Mouse (Mus musculus): ENCODE data around the gene Eps15l1. TPM values are rescaled to one million over a fixed set of nuclear protein-coding genes. Genes with fewer than 3 reads are reported as not detected.

The Eps15l1 gene
- polyA plus RNA-seq, 1 experiment from 2014 or later, result 52.6 TPM

- no peak for ATAC-seq (ENCODE audit: insufficient read depth, low FRiP score)
- 50% methylated on average over 5 of the region's 5 CpGs for WGBS
- Histone ChIP-seq H3K4me1 (ENCODE audit: control insufficient read depth, insufficient read depth, low read length) (no peaks in the 10 kb centered on the region), H3K9ac (ENCODE audit: low read length) (no peak overlapping the region), H3K36me3 (ENCODE audit: control insufficient read depth, insufficient read depth, low read length) (peaks cover 52% of the 10 kb centered on the region), H3K27ac (ENCODE audit: low read length) (no peak overlapping the region), H3K4me2 (ENCODE audit: low read depth, low read length) (no peak overlapping the region), H3K9me3 (replicated peaks; ENCODE audit: control insufficient read depth, low read length) (no peaks in the 10 kb centered on the region), H3K27me3 (ENCODE audit: control insufficient read depth, insufficient read depth, low read length) (no peaks in the 10 kb centered on the region), H3K4me3 (replicated peaks; ENCODE audit: low read length) (no peak overlapping the region)
These were observed 38.9 kb downstream of the Eps15l1 start for GRCm38 (mm10) chr8:72382395-72382794.

GRCm38 (mm10) chr8:72380656-72381055 lies 40.6 kb downstream of the Eps15l1 start:
- Histone ChIP-seq H3K27ac (ENCODE audit: low read length) (no peak overlapping the region), H3K9me3 (replicated peaks; ENCODE audit: control insufficient read depth, low read length) (no peaks in the 10 kb centered on the region), H3K27me3 (ENCODE audit: control insufficient read depth, insufficient read depth, low read length) (no peaks in the 10 kb centered on the region), H3K36me3 (ENCODE audit: control insufficient read depth, insufficient read depth, low read length) (peaks cover 56% of the 10 kb centered on the region), H3K4me1 (ENCODE audit: control insufficient read depth, insufficient read depth, low read length) (no peaks in the 10 kb centered on the region), H3K4me2 (ENCODE audit: low read depth, low read length) (no peak overlapping the region), H3K9ac (ENCODE audit: low read length) (no peak overlapping the region), H3K4me3 (replicated peaks; ENCODE audit: low read length) (no peak overlapping the region)
- ATAC-seq (ENCODE audit: insufficient read depth, low FRiP score), result no peak
- 83% methylated on average over 8 of the region's 8 CpGs for WGBS

DNA sequence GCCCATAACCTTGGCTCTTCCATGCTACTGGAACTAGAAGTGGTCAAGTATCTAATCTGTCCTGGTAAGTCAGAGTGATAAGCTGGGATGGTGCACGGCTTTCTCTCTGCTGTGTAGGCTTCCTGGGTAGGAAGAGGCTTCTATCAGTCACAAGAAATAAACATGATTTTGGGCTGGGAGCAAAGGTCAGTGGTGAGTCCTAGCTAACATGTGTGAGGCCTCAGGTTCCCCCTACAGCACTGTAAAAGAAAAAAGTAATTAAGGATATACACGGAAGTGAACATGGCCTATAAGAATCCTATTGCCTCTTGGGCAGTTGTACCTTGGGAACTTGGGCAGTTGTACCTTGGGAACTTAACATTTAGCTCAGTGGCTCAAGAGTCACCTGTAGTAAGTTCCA lies 44.4 kb downstream of the Eps15l1 start:
- no peak for ATAC-seq (ENCODE audit: insufficient read depth, low FRiP score)
- no peaks in the 10 kb centered on the region for H3K4me1 ChIP-seq (ENCODE audit: control insufficient read depth, insufficient read depth, low read length)
- no peak overlapping the region for H3K9ac ChIP-seq (ENCODE audit: low read length)
- no peak overlapping the region for H3K4me3 ChIP-seq (replicated peaks; ENCODE audit: low read length)
- H3K27me3 ChIP-seq (ENCODE audit: control insufficient read depth, insufficient read depth, low read length), result no peaks in the 10 kb centered on the region
- 73% methylated on average over 2 of the region's 2 CpGs for WGBS
- H3K27ac ChIP-seq (ENCODE audit: low read length), result no peak overlapping the region
- H3K9me3 ChIP-seq (replicated peaks; ENCODE audit: control insufficient read depth, low read length), result no peaks in the 10 kb centered on the region
- H3K4me2 ChIP-seq (ENCODE audit: low read depth, low read length), result no peak overlapping the region
- peaks cover 48% of the 10 kb centered on the region for H3K36me3 ChIP-seq (ENCODE audit: control insufficient read depth, insufficient read depth, low read length)

DNA sequence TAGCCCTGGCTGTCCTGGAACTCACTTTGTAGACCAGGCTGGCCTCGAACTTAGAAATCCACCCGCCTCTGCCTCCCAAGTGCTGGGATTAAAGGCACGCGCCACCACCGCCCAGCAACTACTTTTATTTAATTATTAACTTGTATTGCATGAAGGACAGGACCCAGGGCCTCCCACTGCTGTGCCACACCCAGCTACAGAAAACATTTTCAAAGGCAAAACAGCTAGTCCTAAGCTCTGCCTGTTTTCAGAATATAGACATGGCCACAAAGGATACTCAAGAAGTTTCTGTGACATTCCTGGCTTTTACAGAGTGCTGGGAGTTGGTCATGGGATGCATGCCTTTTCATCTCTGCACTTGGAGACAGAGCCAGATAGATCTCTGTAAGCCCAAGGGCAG lies 45.0 kb downstream of the Eps15l1 start:
- H3K27me3 ChIP-seq (ENCODE audit: control insufficient read depth, insufficient read depth, low read length), result no peaks in the 10 kb centered on the region
- WGBS, result 96% methylated on average over 5 of the region's 5 CpGs
- peaks cover 53% of the 10 kb centered on the region for H3K36me3 ChIP-seq (ENCODE audit: control insufficient read depth, insufficient read depth, low read length)

DNA sequence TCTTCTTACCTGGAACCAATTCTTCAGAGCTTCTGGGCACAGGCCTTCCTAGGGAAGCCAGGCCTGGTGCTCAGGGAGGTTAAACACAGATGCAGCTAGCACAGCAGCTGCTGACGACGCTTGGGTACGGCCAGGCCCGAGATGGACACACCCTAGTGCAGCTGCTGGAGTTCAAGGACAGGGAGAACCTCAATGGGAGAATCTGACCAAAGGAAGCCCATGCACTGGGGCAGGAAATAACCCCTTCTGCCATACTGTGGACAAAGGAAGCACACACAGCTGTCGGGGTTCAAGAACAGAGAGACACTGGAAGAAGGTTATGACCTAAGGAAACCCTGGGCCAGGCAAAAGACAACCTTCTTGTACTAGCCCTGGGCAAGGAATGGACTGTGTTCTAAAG lies 46.1 kb downstream of the Eps15l1 start:
- no peak overlapping the region for H3K4me2 ChIP-seq (ENCODE audit: low read depth, low read length)
- no peaks in the 10 kb centered on the region for H3K4me1 ChIP-seq (ENCODE audit: control insufficient read depth, insufficient read depth, low read length)
- no peak for ATAC-seq (ENCODE audit: insufficient read depth, low FRiP score)
- H3K9ac ChIP-seq (ENCODE audit: low read length), result no peak overlapping the region
- H3K4me3 ChIP-seq (replicated peaks; ENCODE audit: low read length), result no peak overlapping the region
- H3K27me3 ChIP-seq (ENCODE audit: control insufficient read depth, insufficient read depth, low read length), result no peaks in the 10 kb centered on the region
- no peaks in the 10 kb centered on the region for H3K9me3 ChIP-seq (replicated peaks; ENCODE audit: control insufficient read depth, low read length)
- 83% methylated on average over 5 of the region's 5 CpGs for WGBS
- no peak overlapping the region for H3K27ac ChIP-seq (ENCODE audit: low read length)
- H3K36me3 ChIP-seq (ENCODE audit: control insufficient read depth, insufficient read depth, low read length), result peaks cover 56% of the 10 kb centered on the region

More for the DNA sequence above, 45.0 kb downstream of the Eps15l1 start:
- ATAC-seq (ENCODE audit: insufficient read depth, low FRiP score), result no peak
- Histone ChIP-seq H3K27ac (ENCODE audit: low read length) (no peak overlapping the region), H3K4me1 (ENCODE audit: control insufficient read depth, insufficient read depth, low read length) (no peaks in the 10 kb centered on the region), H3K4me2 (ENCODE audit: low read depth, low read length) (no peak overlapping the region), H3K9ac (ENCODE audit: low read length) (no peak overlapping the region), H3K4me3 (replicated peaks; ENCODE audit: low read length) (no peak overlapping the region), H3K9me3 (replicated peaks; ENCODE audit: control insufficient read depth, low read length) (no peaks in the 10 kb centered on the region)

DNA sequence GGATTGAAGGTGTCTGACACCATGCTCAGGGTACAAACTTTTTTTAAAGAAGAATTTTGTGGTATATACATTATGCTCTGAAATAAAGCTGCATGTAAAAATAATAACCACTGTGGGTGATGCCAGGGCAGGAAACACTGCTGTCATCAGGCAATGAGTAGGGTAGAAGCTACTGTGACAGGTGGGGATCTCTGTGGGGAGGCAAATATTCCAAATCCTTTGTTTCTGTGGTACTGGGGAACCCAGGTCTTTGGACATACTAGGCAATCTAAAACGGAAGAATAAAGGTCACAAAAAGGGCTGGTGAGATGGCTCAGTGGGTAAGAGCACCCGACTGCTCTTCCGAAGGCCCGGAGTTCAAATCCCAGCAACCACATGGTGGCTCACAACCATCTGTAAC lies 48.9 kb downstream of the Eps15l1 start:
- Histone ChIP-seq H3K27me3 (ENCODE audit: control insufficient read depth, insufficient read depth, low read length) (no peaks in the 10 kb centered on the region), H3K9ac (ENCODE audit: low read length) (no peak overlapping the region), H3K9me3 (replicated peaks; ENCODE audit: control insufficient read depth, low read length) (no peaks in the 10 kb centered on the region), H3K4me3 (replicated peaks; ENCODE audit: low read length) (no peak overlapping the region), H3K4me2 (ENCODE audit: low read depth, low read length) (no peak overlapping the region), H3K36me3 (ENCODE audit: control insufficient read depth, insufficient read depth, low read length) (peaks cover 54% of the 10 kb centered on the region), H3K27ac (ENCODE audit: low read length) (no peak overlapping the region), H3K4me1 (ENCODE audit: control insufficient read depth, insufficient read depth, low read length) (no peaks in the 10 kb centered on the region)
- 96% methylated on average over 4 of the region's 4 CpGs for WGBS
- ATAC-seq (ENCODE audit: insufficient read depth, low FRiP score), result no peak

DNA sequence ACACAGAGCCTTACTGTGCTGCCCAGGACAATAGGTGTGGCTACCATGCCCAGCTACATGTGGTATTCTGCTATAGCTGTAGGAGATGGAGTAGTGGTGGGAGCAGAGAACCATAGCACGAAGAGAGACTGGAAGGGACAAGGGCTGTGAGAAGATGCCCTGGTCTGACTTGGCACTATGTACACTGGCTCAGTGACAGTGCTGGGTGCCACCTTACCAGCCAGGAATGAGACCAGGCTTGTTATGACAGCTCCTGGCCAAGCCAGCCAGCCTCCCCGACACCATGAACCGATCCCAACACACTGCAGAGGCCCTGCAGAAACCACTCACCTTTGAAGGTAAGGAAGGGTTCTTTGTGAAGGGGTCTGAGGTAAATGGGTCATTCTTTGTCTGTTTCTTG lies 49.9 kb downstream of the Eps15l1 start:
- WGBS, result 94% methylated on average over 3 of the region's 3 CpGs

GRCm38 (mm10) chr8:72366435-72366834 lies 54.8 kb downstream of the Eps15l1 start:
- WGBS, result 92% methylated on average over 2 of the region's 2 CpGs
- Histone ChIP-seq H3K4me3 (replicated peaks; ENCODE audit: low read length) (no peak overlapping the region), H3K4me1 (ENCODE audit: control insufficient read depth, insufficient read depth, low read length) (no peaks in the 10 kb centered on the region), H3K9ac (ENCODE audit: low read length) (no peak overlapping the region), H3K4me2 (ENCODE audit: low read depth, low read length) (no peak overlapping the region), H3K27ac (ENCODE audit: low read length) (no peak overlapping the region), H3K36me3 (ENCODE audit: control insufficient read depth, insufficient read depth, low read length) (peaks cover 38% of the 10 kb centered on the region), H3K9me3 (replicated peaks; ENCODE audit: control insufficient read depth, low read length) (no peaks in the 10 kb centered on the region), H3K27me3 (ENCODE audit: control insufficient read depth, insufficient read depth, low read length) (no peaks in the 10 kb centered on the region)
- no peak for ATAC-seq (ENCODE audit: insufficient read depth, low FRiP score)

More for the DNA sequence above, 49.9 kb downstream of the Eps15l1 start:
- Histone ChIP-seq H3K27ac (ENCODE audit: low read length) (no peak overlapping the region), H3K4me1 (ENCODE audit: control insufficient read depth, insufficient read depth, low read length) (no peaks in the 10 kb centered on the region), H3K4me3 (replicated peaks; ENCODE audit: low read length) (no peak overlapping the region), H3K4me2 (ENCODE audit: low read depth, low read length) (no peak overlapping the region), H3K27me3 (ENCODE audit: control insufficient read depth, insufficient read depth, low read length) (no peaks in the 10 kb centered on the region), H3K36me3 (ENCODE audit: control insufficient read depth, insufficient read depth, low read length) (peaks cover 48% of the 10 kb centered on the region), H3K9ac (ENCODE audit: low read length) (no peak overlapping the region), H3K9me3 (replicated peaks; ENCODE audit: control insufficient read depth, low read length) (no peaks in the 10 kb centered on the region)
- ATAC-seq (ENCODE audit: insufficient read depth, low FRiP score), result no peak

DNA sequence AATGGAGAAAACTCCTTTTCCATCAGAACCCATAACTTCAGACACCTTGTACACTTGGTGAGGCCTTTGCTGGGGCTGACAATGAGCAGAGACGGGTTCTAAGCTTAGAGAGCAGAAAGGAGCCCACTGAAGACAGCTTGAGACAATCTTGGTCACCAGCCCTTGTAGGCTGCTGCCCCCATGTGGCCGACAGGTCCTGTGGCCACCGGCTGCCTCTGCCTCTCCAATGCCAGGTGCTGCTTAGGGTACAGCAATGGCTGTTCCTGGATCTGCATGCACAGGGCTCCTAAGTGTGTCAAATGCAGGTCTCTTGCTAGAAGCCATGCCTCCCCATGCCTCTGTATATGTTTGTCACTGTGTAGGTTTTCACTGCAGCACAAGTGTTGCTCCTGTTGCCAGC lies 55.4 kb downstream of the Eps15l1 start:
- no peaks in the 10 kb centered on the region for H3K27me3 ChIP-seq (ENCODE audit: control insufficient read depth, insufficient read depth, low read length)
- H3K36me3 ChIP-seq (ENCODE audit: control insufficient read depth, insufficient read depth, low read length), result peaks cover 34% of the 10 kb centered on the region
- H3K4me1 ChIP-seq (ENCODE audit: control insufficient read depth, insufficient read depth, low read length), result no peaks in the 10 kb centered on the region
- WGBS, result 24% methylated on average over 3 of the region's 3 CpGs
- no peak overlapping the region for H3K9ac ChIP-seq (ENCODE audit: low read length)
- ATAC-seq (ENCODE audit: insufficient read depth, low FRiP score), result peak; percentile 53
- H3K4me3 ChIP-seq (replicated peaks; ENCODE audit: low read length), result no peak overlapping the region
- no peak overlapping the region for H3K4me2 ChIP-seq (ENCODE audit: low read depth, low read length)
- H3K27ac ChIP-seq (ENCODE audit: low read length), result no peak overlapping the region
- no peaks in the 10 kb centered on the region for H3K9me3 ChIP-seq (replicated peaks; ENCODE audit: control insufficient read depth, low read length)

GRCm38 (mm10) chr8:72365016-72365415 lies 56.2 kb downstream of the Eps15l1 start:
- H3K9me3 ChIP-seq (replicated peaks; ENCODE audit: control insufficient read depth, low read length), result no peaks in the 10 kb centered on the region
- no peak overlapping the region for H3K4me3 ChIP-seq (replicated peaks; ENCODE audit: low read length)
- H3K9ac ChIP-seq (ENCODE audit: low read length), result no peak overlapping the region
- H3K4me1 ChIP-seq (ENCODE audit: control insufficient read depth, insufficient read depth, low read length), result no peaks in the 10 kb centered on the region
- H3K36me3 ChIP-seq (ENCODE audit: control insufficient read depth, insufficient read depth, low read length), result peaks cover 26% of the 10 kb centered on the region
- H3K27ac ChIP-seq (ENCODE audit: low read length), result no peak overlapping the region
- no peaks in the 10 kb centered on the region for H3K27me3 ChIP-seq (ENCODE audit: control insufficient read depth, insufficient read depth, low read length)
- 84% methylated on average over 2 of the region's 2 CpGs for WGBS
- no peak overlapping the region for H3K4me2 ChIP-seq (ENCODE audit: low read depth, low read length)
- ATAC-seq (ENCODE audit: insufficient read depth, low FRiP score), result no peak

Data from stomach, embryonic 16.5 days (tissue).